Mouse (Mus musculus): ENCODE measurements around the gene Adgrd1. TPM values are rescaled to one million over a fixed set of nuclear protein-coding genes. Genes with fewer than 3 reads are reported as not detected.

The Adgrd1 gene
- polyA plus RNA-seq, 1 experiment from 2014 or later: 0.06 TPM

Other genes with a start within 250 kb of the Adgrd1 start
- gene Rimbp2, start 143.3 kb upstream of the Adgrd1 start, polyA plus RNA-seq (2016; fragmentation: Nextera tagmentation; extraction: Ambion mirVana): 2.6 and 3.5 TPM in 2 replicates
- gene Stx2, start 88.2 kb upstream of the Adgrd1 start, polyA plus RNA-seq (2016; fragmentation: Nextera tagmentation; extraction: Ambion mirVana): 29.9 and 37.0 TPM in 2 replicates
- gene Ran, start 76.7 kb upstream of the Adgrd1 start, polyA plus RNA-seq (2016; fragmentation: Nextera tagmentation; extraction: Ambion mirVana): 578 and 608 TPM in 2 replicates